Mouse (Mus musculus): ENCODE data around the gene Gm9970.

- TF ChIP-seq POLR2A (IDR thresholded peaks at IDR 0.05; ENCODE audit: extremely low read depth, insufficient read depth, low read length) (no peak), CTCF (IDR thresholded peaks at IDR 0.05; ENCODE audit: extremely low read depth, insufficient read depth, low read length) (no peak)
Measured at GRCm38 (mm10) chr5:31200327-31200768, 40.7 kb downstream of the Gm9970 start.
